Mouse (Mus musculus): ENCODE data around the gene Rpl19. TPM values are rescaled to one million over a fixed set of nuclear protein-coding genes. Genes with fewer than 3 reads are reported as not detected.

Rpl19 gene
- polyA plus RNA-seq (2012; rRNA removed): 713 and 1,005 TPM in 2 replicates
- polyA plus RNA-seq (2014; fragmentation: Nextera tagmentation; extraction: Ambion mirVana): 717 and 735 TPM in 2 replicates

DNA sequence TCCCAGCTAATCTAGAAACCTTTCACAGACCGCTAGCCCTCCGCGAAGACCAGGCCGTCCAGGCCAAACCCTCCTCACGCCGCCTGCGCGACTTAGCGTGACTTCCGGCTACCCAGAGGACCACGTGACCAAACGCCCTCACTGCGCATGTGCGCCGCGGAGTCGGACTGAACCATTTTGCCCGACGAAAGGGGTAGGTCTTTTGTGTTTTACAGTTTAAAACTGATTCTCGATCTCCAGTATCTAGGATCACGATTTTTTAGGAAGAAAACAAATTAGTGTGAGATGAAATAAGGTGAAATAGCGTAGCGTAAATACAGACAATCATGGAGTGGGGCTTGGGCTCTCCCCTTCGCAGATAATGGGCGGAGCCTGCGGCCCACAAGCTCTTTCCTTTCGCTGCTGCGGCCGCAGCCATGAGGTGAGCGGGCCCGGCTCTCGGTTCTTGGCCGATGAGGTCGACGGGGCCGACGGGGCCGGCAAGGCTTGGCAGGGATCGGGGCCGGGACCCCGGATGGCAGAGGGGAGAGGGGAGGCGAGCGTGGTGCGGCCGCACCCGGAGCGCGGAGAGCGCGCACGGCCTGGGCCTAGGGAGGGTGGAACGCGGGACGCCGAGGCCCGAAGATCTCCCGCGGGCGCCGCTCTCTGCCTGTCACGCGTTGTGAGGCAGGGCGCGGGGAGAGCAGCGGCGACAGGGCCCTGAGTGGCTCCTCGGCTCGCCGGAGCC lies at the start of gene Rpl19:
Gene Rpl19 (plus strand): TSS at position 141 of the 727 bp plus-strand sequence.
- peak; percentile 83 for ATAC-seq (ENCODE audit: insufficient read depth)
- peaks cover 35% of the 10 kb centered on the region for H3K36me3 ChIP-seq (replicated peaks; ENCODE audit: control insufficient read depth, insufficient read depth, low read depth)
- H3K9me3 ChIP-seq (ENCODE audit: control insufficient read depth, low read length): no peaks in the 10 kb centered on the region
- H3K4me3 ChIP-seq (ENCODE audit: insufficient read depth in 1 of 2, low read depth in 2 of 2, low read length in 2 of 2): peak within 1 kb of the TSS; percentile 81 to 83
- peak within 1 kb of the TSS; percentile 38 for H3K27ac ChIP-seq
- TF ChIP-seq CTCF (IDR thresholded peaks at IDR 0.05; ENCODE audit: low read depth) (no peak), EP300 (IDR thresholded peaks at IDR 0.05; ENCODE audit: low read depth) (peak; percentile 30)
- H3K27me3 ChIP-seq (ENCODE audit: control insufficient read depth, insufficient read depth, low read length): peaks cover 3% of the 10 kb centered on the region; the same call in 1 of the 2 replicates
- peaks cover 6 to 7% of the 10 kb centered on the region in 2 experiments for H3K4me1 ChIP-seq (replicated peaks; ENCODE audit: control insufficient read depth in 2 of 2, insufficient read depth in 2 of 2, low read length in 1 of 2)
- peak within 1 kb of the TSS; percentile 80 for H3K4me2 ChIP-seq (ENCODE audit: low read depth)
- H3K9ac ChIP-seq (replicated peaks): peak within 1 kb of the TSS; percentile 88
- peak; percentile 77 to 83 (median 81) for DNase-seq (ENCODE audit: low read depth in 3 of 3, low spot score in 3 of 3)
- WGBS (ENCODE audit: insufficient replicate concordance): under 1% methylated on average over 68 of the region's 69 CpGs

DNA sequence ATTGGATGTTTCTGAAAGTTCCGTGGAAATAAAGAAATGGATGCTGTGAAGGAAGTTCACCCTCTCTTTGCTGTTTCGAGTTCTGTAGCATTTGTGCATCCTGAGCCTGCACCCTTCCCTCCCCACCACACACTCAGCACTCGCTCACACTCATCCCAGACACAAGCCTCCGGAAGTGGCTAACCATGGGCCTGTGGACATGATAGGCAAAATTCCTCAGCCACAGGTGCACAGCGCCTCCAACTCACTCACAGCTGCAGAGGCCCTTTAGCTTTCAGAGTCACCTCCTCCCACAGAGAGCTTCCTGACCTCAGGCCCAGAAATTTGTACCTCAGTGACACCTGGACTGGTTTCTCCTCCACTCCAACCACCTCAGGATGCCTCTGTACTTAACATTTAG lies 48.7 kb upstream of the Rpl19 start:
- H3K27me3 ChIP-seq (ENCODE audit: control insufficient read depth, insufficient read depth, low read length): no peaks in the 10 kb centered on the region; the same call in 1 of the 2 replicates
- H3K36me3 ChIP-seq (replicated peaks; ENCODE audit: control insufficient read depth, insufficient read depth, low read depth): no peaks in the 10 kb centered on the region
- TF ChIP-seq EP300 (IDR thresholded peaks at IDR 0.05; ENCODE audit: low read depth) (no peak), CTCF (IDR thresholded peaks at IDR 0.05; ENCODE audit: low read depth) (no peak)
- no peaks in the 10 kb centered on the region for H3K9me3 ChIP-seq (ENCODE audit: control insufficient read depth, low read length)
- H3K4me3 ChIP-seq (ENCODE audit: insufficient read depth in 1 of 2, low read depth in 2 of 2, low read length in 2 of 2): no peak overlapping the region
- no peak overlapping the region for H3K27ac ChIP-seq
- no peak overlapping the region for H3K4me2 ChIP-seq (ENCODE audit: low read depth)
- WGBS (ENCODE audit: insufficient replicate concordance): 55% methylated on average over 5 of the region's 5 CpGs
- no peaks in the 10 kb centered on the region for H3K4me1 ChIP-seq (replicated peaks; ENCODE audit: control insufficient read depth in 2 of 2, insufficient read depth in 2 of 2, low read length in 1 of 2)
- ATAC-seq (ENCODE audit: insufficient read depth) (no peak), DNase-seq (ENCODE audit: low read depth in 3 of 3, low spot score in 3 of 3) (no peak)
- H3K9ac ChIP-seq (replicated peaks): no peak overlapping the region

DNA sequence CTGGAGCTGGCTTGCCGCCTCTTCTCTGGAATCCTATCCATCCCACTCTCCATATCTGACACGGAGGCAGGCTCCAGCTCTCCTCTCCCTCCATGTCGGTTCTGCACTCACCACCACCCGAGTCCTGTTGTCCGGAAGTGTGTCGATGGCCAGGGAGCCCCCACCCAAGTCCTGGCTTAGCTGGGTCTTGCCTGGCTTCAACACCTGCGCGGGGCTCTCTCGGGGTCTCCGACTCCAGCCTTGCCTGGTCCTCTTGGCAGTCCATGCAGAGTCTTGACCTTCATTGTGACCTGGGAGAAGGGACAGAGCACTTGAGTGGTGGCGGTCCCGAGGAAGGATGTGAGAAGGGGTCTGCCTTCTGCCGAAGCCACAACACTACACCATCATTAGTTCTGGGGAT lies 48.1 kb upstream of the Rpl19 start:
- Histone ChIP-seq H3K27me3 (ENCODE audit: control insufficient read depth, insufficient read depth, low read length) (no peaks in the 10 kb centered on the region; the same call in 1 of the 2 replicates), H3K4me2 (ENCODE audit: low read depth) (no peak overlapping the region), H3K4me1 (replicated peaks; ENCODE audit: control insufficient read depth in 2 of 2, insufficient read depth in 2 of 2, low read length in 1 of 2) (no peaks in the 10 kb centered on the region), H3K27ac (no peak overlapping the region), H3K9ac (replicated peaks) (no peak overlapping the region), H3K36me3 (replicated peaks; ENCODE audit: control insufficient read depth, insufficient read depth, low read depth) (no peaks in the 10 kb centered on the region), H3K4me3 (ENCODE audit: insufficient read depth in 1 of 2, low read depth in 2 of 2, low read length in 2 of 2) (no peak overlapping the region), H3K9me3 (ENCODE audit: control insufficient read depth, low read length) (no peaks in the 10 kb centered on the region)
- ATAC-seq (ENCODE audit: insufficient read depth) (no peak), DNase-seq (ENCODE audit: low read depth in 3 of 3, low spot score in 3 of 3) (no peak)
- no peak for TF ChIP-seq CTCF (IDR thresholded peaks at IDR 0.05; ENCODE audit: low read depth)
- no peak for TF ChIP-seq EP300 (IDR thresholded peaks at IDR 0.05; ENCODE audit: low read depth)
- 70% methylated on average over 13 of the region's 13 CpGs for WGBS (ENCODE audit: insufficient replicate concordance)

DNA sequence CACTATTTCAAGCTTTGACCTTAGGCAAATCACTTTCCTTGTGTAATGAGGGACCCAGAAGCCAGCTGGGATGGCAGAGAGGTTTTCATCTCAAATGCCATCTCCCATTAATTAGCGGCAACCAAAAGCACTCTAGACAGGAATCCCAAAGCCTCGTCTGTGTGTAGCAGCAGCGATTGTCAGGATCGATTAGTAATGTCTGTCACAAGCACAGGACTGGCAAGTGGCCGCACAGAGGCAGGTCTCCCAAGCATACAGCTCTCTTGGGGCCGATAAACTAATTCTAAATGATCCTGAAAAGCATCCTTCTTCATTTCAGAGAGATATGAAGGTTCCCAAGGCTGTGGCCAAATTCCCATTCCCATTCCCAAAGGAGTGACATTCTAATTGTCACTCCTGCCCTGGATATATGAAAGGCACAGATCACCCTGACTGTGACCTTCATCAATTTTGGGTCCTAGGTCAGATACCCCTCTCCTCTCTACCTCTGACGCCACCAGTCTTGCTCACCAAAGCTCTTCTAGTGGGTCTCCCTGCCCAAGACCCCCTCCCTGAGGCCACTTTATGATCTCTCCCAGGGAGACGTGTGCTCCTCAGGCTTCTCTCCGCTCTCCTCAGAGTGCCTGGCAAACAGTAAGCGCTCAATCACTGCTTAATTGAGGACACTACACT lies 46.5 kb upstream of the Rpl19 start:
- TF ChIP-seq CTCF (IDR thresholded peaks at IDR 0.05; ENCODE audit: low read depth): no peak
- no peak for TF ChIP-seq EP300 (IDR thresholded peaks at IDR 0.05; ENCODE audit: low read depth)
- H3K4me1 ChIP-seq (replicated peaks; ENCODE audit: control insufficient read depth in 2 of 2, insufficient read depth in 2 of 2, low read length in 1 of 2): no peaks in the 10 kb centered on the region
- 59% methylated on average over 10 of the region's 10 CpGs for WGBS (ENCODE audit: insufficient replicate concordance)
- no peak overlapping the region for H3K4me2 ChIP-seq (ENCODE audit: low read depth)
- ATAC-seq (ENCODE audit: insufficient read depth) (no peak), DNase-seq (ENCODE audit: low read depth in 3 of 3, low spot score in 3 of 3) (no peak)
- no peak overlapping the region for H3K9ac ChIP-seq (replicated peaks)
- H3K27me3 ChIP-seq (ENCODE audit: control insufficient read depth, insufficient read depth, low read length): peaks cover 2% of the 10 kb centered on the region
- no peak overlapping the region for H3K4me3 ChIP-seq (ENCODE audit: insufficient read depth in 1 of 2, low read depth in 2 of 2, low read length in 2 of 2)
- H3K9me3 ChIP-seq (ENCODE audit: control insufficient read depth, low read length): no peaks in the 10 kb centered on the region
- no peak overlapping the region for H3K27ac ChIP-seq
- H3K36me3 ChIP-seq (replicated peaks; ENCODE audit: control insufficient read depth, insufficient read depth, low read depth): no peaks in the 10 kb centered on the region

DNA sequence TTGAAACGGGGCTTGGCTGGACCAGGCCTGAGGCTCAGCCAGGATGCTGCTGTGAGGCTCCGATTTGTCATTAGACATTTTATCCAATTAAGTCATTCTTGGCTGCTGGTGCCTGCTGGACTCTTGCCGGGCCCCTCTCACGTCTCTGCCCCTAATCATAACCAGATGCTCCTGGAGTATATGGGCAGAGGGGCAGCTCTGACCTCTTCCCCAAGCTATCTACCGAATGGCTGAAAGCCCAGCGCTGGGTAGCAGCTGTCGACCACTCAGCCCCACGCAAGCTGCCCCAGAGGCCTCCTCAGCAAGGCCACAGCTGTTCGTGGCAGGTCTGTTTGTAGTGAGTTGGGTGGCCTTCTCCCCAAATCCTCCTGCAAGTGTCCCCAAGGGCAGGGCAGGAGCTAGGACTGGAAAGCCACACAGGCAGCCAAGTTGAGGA lies 46.0 kb upstream of the Rpl19 start:
- Histone ChIP-seq H3K4me3 (ENCODE audit: insufficient read depth in 1 of 2, low read depth in 2 of 2, low read length in 2 of 2) (no peak overlapping the region), H3K9me3 (ENCODE audit: control insufficient read depth, low read length) (no peaks in the 10 kb centered on the region), H3K9ac (replicated peaks) (no peak overlapping the region), H3K36me3 (replicated peaks; ENCODE audit: control insufficient read depth, insufficient read depth, low read depth) (no peaks in the 10 kb centered on the region), H3K4me2 (ENCODE audit: low read depth) (no peak overlapping the region), H3K27me3 (ENCODE audit: control insufficient read depth, insufficient read depth, low read length) (peaks cover 8% of the 10 kb centered on the region), H3K4me1 (replicated peaks; ENCODE audit: control insufficient read depth in 2 of 2, insufficient read depth in 2 of 2, low read length in 1 of 2) (no peaks in the 10 kb centered on the region), H3K27ac (no peak overlapping the region)
- TF ChIP-seq EP300 (IDR thresholded peaks at IDR 0.05; ENCODE audit: low read depth) (no peak), CTCF (IDR thresholded peaks at IDR 0.05; ENCODE audit: low read depth) (no peak)
- no peak for ATAC-seq (ENCODE audit: insufficient read depth)
- DNase-seq (ENCODE audit: low read depth in 3 of 3, low spot score in 3 of 3): no peak
- 63% methylated on average over 9 of the region's 9 CpGs for WGBS (ENCODE audit: insufficient replicate concordance)
